Mouse (Mus musculus) forelimb bud, embryonic 11.5 days (tissue): Measurements from ENCODE around the gene Cxcr1.
A peak's percentile ranks its signal among the peaks of the same experiment; 100 is the strongest.
"Not testable (repeated sequence)": the region's sequence is repeated elsewhere in the genome, so short reads cannot be mapped to it uniquely, and the experiment has no call there.

Source experiments
- DNase-seq: peaks from one replicate; pipeline ENCODE4 v3.0.0-alpha.2; 2012; ENCODE audit warnings: low read depth, low spot score

The Cxcr1 gene

DNA sequence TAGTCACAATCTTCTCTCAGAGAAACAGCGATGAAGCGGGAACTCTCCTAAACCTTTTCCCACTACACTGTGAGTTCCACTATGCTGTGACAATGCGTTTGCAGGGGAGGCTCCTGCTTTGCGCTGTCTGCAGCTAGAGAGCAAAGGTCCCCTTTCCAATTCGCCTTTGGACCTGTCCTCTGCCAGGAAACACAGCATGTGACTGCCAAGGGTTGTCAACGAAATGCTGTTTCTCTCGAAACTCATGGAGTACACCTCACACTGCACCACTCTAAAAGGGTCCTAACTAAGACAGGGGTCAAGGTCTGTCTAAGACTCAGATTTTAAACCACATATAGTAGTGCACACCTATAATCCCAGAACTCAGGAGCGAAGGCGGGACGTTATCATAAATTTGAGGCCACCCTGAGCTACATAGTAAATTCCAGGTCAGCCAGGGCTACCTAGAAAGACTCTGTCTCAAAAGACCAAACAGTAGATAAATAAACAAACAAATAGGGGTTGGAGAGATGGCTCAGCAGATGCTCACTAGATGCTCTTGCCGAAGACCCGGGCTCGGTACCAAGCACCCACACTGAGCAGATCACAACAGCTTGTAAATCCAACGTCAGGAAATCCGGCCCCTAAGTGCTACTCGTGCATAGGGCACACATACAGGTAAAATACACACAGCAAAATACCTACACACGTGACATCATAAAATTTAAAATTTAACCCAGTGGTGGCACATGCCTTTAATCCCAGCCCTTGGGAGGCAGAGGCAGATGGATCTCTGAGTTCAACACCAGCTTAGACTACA is 2.4 kb upstream of the Cxcr1 start:
- no peak for DNase-seq

DNA sequence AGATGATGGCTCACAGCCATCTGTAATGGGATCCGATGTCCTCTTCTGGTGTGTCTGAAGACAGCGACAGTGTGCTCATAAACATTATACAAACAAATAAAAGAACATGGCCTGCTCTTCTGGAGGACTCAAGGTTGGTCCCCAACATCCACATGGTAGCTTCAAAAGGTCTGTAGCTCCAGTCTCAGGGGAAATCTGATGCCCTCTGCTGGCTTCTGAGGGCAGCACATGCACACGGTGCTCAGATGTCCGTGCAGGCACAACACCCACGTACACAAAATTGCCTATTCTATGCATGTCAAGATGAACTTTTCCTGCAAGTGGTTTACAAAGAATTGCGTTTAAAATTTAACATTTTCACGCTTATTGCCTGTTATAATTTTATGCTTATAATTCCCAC is 1.5 kb upstream of the Cxcr1 start:
- peak; percentile 34 for DNase-seq

DNA sequence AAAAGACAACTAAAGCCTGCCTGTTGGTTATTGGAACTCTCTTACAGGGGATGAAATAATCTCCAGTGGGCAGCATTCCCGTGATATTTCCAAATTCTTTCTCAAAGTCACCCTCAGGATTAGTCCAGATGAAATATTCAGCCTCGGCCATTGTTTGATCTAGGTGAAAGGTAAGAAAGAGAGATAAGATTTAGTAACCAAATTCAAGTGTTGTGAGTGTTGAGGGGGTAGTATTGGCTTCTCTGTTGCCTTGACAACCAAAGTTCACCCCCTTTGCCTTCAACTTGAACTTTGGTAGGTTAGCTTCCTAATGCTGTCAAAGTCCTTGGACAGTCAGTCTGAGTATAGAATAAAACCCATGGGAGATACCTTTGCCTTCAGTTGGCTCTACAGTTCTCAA is 1.7 kb downstream of the Cxcr1 start:
- no peak for DNase-seq

DNA sequence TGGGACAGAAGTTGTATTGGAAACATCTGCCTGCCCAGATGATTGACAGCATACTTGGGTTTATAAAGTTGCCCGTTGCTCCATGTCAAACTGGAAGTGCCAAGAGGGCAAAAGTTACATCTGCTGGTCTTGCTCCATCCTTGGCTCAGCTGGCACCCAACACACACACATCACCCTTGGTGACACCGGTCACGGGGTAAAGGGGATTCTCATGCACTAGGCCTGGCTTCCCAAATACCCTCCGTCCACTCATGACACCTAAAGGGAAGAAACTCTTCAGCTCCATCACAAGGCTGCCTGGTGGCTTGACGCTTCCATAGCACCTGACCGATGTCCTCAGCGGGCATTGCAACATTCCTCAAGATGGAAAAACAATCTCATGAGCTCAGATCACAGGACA is 4.0 kb downstream of the Cxcr1 start:
- no peak for DNase-seq

DNA sequence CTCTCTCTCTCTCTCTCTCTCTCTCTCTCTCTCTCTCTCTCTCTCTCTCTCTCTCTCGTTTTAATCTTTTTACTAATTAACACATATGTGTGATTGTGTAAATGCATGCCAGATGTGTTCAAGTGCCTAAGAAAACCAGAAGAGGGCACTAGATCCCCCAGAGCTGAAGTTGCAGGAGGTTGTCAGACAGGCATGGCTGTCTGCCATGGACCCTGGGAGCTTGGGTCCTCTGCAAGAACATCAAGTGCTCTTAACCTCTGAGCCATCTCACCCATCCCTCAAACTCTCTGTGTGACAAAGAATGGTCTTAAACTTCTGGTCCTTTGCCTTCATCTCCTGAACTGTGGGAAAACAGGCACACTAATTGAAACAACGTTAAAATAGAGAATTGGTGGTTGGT is 11.4 kb downstream of the Cxcr1 start:
- DNase-seq: no peak

DNA sequence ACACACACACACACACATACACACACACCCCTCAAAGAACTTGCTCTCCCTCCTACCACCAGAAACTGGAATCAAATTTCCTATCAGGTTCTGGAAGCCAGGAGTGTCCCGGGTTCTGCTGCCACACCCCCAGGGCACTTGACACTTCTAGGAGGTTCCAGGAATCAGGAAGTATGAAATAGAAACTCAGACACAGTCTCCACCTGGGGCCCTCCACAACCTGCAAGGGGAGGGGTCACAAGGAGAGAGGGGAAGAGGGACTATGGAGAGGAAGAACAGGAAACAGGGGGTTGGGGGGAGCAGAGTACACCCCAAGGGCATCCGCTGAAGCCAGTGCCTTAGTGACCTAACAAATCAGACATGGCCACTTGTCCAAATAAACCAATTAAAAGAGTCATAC is 13.0 kb downstream of the Cxcr1 start:
- DNase-seq: no peak

DNA sequence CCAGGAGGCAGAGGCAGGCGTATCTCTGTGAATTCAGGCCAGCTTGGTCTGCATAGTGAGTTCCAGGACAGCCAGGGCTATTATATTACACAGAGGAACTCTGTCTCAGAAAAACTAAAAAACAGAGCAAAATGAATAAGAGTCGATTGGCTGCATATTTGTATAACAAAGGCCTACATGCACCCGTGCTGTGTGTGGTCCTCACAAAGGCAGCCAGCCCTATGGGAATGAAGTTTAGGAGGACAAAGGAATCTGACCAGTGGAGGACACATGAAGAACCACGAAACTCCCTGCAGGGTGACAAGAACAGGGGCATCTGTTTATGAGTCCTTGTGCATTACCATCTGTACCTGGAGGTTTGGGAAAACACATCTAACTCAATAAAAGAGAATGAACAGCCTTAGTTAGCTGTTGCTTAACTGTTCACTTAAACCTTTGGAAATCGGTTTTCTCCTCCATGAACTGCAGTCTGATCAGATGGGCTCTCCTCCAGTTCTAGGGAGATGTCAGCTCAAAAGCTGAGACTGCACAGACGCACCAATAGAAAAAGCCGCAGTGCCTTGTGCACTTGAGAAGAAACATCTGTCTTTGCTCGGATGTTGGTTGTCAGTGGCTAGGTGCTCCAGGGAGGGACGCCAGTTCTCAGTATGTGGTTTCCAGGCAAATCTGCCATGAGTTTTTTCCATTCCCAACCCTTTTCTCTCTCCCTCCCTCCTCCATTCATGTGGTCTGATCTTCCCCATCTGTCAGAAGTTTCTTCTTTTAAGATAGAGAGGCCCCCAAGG is 14.6 kb downstream of the Cxcr1 start:
- no peak for DNase-seq

DNA sequence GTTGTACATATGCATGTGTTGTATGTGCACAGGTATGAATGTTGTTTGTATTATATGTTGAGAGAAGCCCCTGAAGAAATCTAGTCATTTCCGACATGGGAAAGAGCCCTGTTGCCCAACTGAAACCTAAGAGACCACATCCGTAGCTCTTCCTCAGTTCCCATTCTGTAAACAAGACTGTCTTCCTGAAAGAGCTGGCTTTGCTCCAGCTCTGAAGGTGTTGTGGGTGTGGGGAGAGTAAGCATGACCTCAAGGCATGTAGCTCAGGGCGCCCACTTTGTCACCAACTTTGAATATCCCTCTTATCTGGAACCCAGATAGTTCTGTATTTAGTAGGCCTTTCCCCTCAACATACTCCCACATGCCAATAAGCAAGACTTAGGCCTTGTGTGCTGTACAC is 15.8 kb downstream of the Cxcr1 start:
- no peak for DNase-seq

DNA sequence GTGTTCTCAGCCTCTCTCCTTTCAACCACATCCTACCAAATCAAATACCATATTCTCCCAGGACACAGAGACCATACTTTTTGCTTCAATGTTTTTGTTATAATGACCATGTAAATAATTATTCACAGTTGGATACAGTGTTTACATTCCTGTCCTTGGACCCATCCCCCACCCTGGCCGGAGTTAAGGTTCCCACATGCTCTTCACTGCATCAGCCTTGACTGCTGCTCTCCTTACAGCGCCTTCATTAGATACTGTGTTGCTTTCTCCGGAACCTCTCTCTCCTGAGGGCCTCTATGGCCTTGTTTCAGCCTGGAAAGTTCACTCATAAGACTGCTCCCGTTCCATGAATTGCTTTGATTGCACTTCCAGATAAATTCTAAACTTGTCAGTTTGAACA is 18.7 kb downstream of the Cxcr1 start:
- DNase-seq: no peak

DNA sequence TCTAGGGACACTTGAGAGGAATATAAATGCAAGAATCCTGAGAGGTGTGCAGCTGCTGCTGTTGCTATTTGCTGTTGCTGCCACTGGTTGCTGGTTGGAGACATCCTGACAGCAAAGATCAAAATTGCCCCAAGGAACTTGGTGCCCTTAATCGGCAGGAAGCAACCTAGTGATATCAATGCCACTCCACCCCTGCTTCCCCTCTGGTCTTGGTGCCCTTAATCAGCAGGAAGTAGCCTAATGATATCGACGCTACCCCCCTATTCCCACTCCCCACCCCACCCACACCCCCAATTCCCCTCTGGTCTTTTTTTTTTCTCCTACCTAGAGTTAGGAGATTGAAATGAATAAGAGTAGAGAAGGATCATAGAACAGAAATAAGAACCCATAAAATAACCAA is 21.7 kb downstream of the Cxcr1 start:
- DNase-seq: no peak

DNA sequence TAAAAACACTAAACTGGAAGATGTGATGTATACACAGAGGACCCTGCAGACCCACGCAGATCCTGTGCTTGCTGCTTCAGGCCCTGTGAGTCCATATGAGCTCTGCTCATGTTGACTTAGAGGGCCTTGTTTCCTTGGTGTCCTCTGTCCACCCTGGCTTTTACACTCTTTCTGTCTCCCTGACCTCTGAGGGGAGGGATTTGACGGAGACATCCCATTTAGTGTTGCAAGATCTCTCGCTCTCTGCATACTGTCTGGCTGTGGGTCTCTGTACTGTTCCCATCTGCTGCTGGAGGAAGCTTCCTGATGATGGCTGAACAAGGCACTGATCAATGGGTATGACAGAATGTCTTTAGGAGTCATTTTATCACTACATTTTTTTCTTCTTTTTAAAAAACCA is 24.7 kb downstream of the Cxcr1 start:
- DNase-seq: no peak

DNA sequence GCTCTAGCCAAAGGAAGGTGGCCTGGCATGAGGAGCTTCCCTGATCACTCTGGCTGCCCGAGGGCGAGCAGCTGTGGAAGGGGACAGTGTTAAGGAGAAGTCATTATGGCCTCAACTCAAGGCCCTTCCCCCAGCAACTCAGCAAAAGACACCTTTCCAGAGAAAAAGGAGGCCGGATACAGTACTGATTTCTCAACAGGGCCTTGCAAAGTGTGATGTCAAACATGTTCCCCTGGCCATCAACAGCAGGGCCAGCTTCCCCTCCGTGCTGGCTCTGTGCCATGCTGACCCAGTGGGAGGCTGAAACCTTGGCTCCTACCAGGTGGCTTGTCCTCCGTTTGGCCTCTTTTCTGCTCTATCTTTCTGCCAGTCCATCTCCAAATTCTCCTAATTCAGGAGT is 27.3 kb downstream of the Cxcr1 start:
- no peak for DNase-seq

DNA sequence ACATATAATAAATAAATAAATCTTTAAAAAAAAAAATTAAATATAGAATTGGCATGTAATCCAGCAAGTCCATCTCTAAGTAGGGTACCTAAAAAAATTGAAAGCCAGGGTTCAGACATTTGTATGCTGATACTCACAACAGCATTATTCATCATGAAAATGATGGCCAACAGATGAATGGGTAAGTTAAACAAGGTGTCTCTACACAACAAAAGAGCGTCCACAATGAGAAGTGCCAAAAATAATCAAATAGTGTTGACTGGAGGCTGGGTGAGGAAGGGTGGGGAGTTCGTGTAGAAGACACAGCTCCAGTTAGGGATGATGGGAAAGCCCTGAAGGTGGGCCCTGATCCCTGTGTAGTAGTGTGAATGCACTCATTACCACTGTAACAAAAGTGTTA is 34.4 kb downstream of the Cxcr1 start:
- no peak for DNase-seq

DNA sequence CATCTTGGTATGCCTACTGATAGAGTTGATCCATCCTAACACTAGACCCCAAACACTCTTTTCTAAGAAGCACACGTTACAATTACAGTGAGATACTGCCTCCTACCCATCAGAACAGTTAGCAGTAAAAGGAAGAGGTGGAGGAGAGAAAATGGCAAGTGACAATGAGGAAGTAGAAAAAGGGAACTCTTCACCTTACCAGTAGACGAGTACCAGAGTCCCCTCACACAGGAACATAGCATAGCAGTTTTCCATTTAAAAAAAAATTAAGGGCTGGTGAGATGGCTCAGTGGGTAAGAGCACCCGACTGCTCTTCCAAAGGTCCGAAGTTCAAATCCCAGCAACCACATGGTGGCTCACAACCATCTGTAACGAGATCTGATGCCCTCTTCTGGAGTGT is 34.8 kb downstream of the Cxcr1 start:
- not testable (repeated sequence) for DNase-seq

DNA sequence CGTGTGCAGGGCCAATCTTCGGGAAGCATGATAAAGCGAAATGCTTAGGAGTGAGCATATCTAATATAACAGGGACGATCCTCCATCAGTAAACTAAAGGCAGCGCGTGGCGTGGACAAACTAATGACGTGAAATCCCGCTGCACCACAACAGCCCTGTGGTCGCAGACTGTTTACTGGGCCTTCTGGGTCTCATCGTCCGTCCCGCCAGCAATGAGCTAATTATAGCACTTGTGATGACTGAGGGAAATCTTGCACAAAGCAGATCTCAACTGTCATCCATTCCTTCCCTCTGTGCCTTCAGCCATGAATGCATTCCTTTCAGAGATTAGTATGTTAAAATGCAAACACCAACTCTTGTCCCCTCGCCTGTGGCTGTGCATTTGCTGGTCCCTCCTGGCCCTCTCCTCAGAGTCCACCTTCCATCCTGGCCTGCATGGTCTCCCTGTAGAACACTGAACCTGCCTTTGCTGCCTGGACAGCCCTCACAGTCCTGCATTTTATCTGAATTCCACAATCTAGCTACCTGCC is 38.0 kb downstream of the Cxcr1 start:
- no peak for DNase-seq

DNA sequence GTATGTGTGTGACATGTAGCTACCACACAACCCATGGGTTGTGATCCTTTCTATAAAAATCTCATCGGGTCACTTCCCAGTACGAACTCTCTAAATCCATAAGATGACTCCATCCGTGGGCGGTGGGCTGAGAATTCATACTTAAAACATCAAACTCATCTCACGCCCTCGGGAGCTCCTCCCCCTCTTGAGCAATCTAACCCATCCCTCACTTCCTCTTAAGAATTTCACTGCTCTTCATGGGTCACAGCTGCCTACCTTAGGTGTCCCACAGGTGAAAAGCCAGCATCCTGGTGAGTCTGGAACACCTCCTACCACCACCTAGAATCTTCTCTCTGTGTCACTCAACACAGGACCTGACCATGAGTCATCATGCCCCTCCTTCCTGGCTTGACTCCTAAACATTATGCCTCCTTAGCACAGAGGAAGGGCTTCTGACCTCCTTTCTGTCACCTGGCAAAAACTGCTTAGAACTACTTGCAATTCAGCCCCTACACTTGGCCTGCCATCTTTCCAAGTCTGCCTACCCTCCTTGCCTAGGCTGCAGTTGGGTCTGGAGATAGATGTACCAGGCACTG is 38.9 kb downstream of the Cxcr1 start:
- no peak for DNase-seq

DNA sequence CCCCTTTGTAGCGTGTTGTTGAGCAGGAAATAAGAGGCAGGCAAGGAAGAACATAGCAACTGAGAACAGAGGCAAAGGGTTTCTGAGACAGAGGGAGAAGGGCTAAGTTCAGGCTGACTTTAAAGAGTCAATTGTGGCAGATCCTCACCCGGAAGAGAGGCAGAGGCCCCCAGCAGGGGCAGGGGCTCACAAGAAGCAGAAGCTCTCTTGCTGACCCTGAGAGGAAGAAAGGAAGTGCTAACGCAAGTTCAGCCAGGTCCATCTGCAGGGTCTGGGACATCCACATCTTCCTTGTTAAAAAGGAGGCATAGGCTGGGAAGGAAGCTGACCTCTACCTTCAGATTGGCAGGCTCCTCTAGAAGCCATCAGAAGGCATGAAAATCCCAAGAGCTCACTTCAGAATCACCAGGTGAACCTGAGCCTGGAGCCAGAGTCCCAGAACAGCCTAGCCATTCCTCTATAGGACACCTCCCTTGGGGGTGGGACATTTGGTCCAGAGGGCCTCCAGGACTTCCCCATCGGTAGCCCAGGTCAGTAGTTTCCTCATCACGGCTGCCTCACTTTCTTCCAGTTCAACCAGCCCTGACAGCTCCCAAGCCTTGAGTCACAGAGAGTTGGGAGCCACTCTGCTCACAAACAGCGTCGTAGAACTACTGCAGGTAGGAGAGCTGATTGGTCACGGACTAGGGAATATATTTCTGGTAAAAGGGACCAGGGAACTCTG is 40.8 kb downstream of the Cxcr1 start, which contains the start of gene Cxcr2:
TSS of gene Cxcr2 (plus strand) at position 529 of the 724 bp plus-strand sequence.
- no peak for DNase-seq

DNA sequence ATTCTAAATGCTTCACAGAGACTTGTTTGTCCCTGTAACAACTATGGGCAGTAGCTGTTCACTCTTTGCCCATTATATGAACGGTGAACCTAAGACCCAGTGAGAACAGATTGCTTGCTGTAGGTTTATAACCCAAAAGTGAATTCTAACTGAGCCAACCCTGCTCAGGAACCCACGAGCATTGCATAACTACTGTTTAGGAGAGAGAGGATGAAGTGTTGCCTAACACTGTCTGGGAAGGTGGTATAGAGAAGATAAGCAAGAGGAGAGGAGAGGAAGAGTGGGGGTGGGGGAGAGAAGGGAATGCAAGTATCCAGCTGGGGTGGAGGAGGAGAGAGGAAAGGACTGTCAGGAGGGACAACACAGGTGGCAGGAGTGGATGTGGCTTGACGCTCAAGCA is 43.3 kb downstream of the Cxcr1 start:
- DNase-seq: no peak

DNA sequence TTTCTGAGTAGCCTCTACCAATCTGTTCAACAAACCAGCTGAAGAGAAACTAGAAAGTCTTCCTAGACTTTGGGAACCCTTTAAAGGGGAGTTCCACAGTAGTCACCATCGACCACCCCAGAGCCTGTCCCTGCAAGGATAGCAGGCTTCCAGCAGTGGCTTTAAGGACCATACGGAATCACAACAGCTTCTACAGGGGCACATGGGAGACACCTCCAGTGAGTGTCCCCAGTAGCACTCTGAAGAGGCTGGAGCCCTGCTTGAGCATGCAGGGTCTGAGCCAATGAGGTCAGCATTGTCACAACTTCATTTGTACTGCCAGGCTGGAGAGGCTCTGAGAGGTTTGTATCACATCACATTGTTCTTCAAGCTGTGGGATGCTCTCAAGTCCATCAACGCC is 44.3 kb downstream of the Cxcr1 start:
- DNase-seq: no peak

DNA sequence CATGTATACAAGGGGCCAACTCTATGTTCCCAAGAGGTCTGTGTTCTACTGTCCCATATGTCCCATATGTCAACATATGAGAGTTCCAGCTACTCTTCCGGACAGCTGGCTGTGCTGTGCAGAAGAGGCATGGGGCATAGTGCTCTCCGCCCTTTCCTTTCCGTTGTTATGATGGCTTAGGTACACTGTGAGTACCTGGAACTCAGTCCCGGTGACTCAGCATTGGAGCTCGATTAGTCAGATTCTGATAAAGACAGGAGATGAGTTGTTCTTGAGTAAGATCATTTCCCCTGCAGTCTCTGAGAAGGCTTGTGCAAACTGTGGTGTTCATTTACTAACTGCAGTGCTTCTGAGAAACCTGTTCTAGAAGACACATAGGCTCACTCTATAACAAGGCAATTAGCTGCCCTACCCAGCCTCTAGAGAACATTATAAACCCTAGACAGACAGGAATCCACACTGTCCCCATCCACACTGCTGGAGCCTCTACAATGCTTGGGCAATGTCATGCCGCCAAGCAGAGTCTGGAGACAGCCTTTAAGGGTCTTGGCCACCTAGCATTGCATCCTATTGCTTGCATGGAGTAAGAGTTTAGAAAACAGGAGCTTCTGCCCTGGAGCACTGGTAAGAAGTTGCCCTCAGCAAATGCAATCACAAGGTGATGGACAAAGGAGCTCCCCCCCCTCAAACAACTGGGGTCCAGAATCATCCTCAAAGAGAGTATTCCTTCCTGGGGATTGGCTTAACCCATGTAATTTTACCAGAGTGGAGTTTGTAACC is 45.1 kb downstream of the Cxcr1 start:
- DNase-seq: no peak
